In genomic region chr5:8894104-8894425, GRCm38 (mm10) we compare ENCODE assay signal across 7 mouse cellular contexts. TPM values are rescaled to one million over a fixed set of nuclear protein-coding genes. Genes with fewer than 3 reads are reported as not detected.
A peak's percentile ranks its signal among the peaks of the same experiment; 100 is the strongest.
DNase-seq lines count a peak whose midpoint lies in the region; ATAC-seq lines count a peak whose summit lies in the region.

No protein-coding gene starts in this region.

- DNase-seq in neural tube, embryonic 11.5 days (ENCODE audit: low spot score) = no peak
- DNase-seq in neural tube, embryonic 10.5 days (ENCODE audit: extremely low spot score, low spot score) = no peak
- no peak for DNase-seq in limb, embryonic 10.5 days (ENCODE audit: low spot score)
- no peak for DNase-seq in thymus, postnatal 0 days (ENCODE audit: low spot score)
- no peak for DNase-seq in adrenal gland, adult 2 months

- peak overlapping the region; percentile 70 for H3K9ac ChIP-seq in neural tube, embryonic 11.5 days (ENCODE audit: low read length)
- peak overlapping the region; percentile 60 for H3K9ac ChIP-seq in neural tube, embryonic 15.5 days (replicated peaks)

- no peak overlapping the region for H3K27ac ChIP-seq in neural tube, embryonic 11.5 days (ENCODE audit: low read depth, low read length)
- H3K27ac ChIP-seq in limb, embryonic 10.5 days = 0 out of 2 replicates have a peak overlapping the region, but pooled peaks have one; percentile 67
- H3K27ac ChIP-seq in neural tube, embryonic 15.5 days (replicated peaks) = no peak overlapping the region

- H3K4me1 ChIP-seq in neural tube, embryonic 11.5 days (ENCODE audit: control insufficient read depth, insufficient read depth, low read length) = no peaks in the 10 kb centered on the region
- peaks cover 12% of the 10 kb centered on the region for H3K4me1 ChIP-seq in limb, embryonic 10.5 days
- peaks cover 11% of the 10 kb centered on the region for H3K4me1 ChIP-seq in neural tube, embryonic 15.5 days

- no peaks in the 10 kb centered on the region for H3K36me3 ChIP-seq in neural tube, embryonic 11.5 days (ENCODE audit: control insufficient read depth, insufficient read depth, low read length)
- H3K36me3 ChIP-seq in limb, embryonic 10.5 days = no peaks in the 10 kb centered on the region
- no peaks in the 10 kb centered on the region for H3K36me3 ChIP-seq in neural tube, embryonic 15.5 days

- ATAC-seq in neural tube, embryonic 11.5 days (ENCODE audit: insufficient read depth, low FRiP score, low TSS enrichment) = no peak; the same call in 1 of the 2 replicates
- ATAC-seq in erythroblast, adult 5-6 weeks (replicated peaks; ENCODE audit: low FRiP score, poor library complexity, severe bottlenecking) = peak; percentile 41
- ATAC-seq in neural tube, embryonic 15.5 days (ENCODE audit: low FRiP score) = no peak

- H3K4me3 ChIP-seq in neural tube, embryonic 11.5 days (ENCODE audit: low read depth, low read length) = peak overlapping the region; percentile 60
- peak overlapping the region; percentile 73 for H3K4me3 ChIP-seq in limb, embryonic 10.5 days
- H3K4me3 ChIP-seq in neural tube, embryonic 15.5 days (replicated peaks) = peak overlapping the region; percentile 64

- 13% methylated on average over 15 of the region's 15 CpGs for WGBS in neural tube, embryonic 11.5 days
- 11% methylated on average over 15 of the region's 15 CpGs for WGBS in limb, embryonic 10.5 days
- WGBS in neural tube, embryonic 15.5 days = 11% methylated on average over 15 of the region's 15 CpGs

- 0 out of 2 replicates have a peak, but pooled peaks cover 3% of the 10 kb centered on the region for H3K27me3 ChIP-seq in neural tube, embryonic 11.5 days (ENCODE audit: control insufficient read depth, insufficient read depth, low read length)
- peaks cover 44% of the 10 kb centered on the region for H3K27me3 ChIP-seq in limb, embryonic 10.5 days (ENCODE audit: low read depth, poor library complexity, severe bottlenecking)
- H3K27me3 ChIP-seq in neural tube, embryonic 15.5 days (replicated peaks) = peaks cover 11% of the 10 kb centered on the region; the same call in 1 of the 2 replicates

- no peaks in the 10 kb centered on the region for H3K9me3 ChIP-seq in neural tube, embryonic 11.5 days (ENCODE audit: control insufficient read depth, low read length)
- no peaks in the 10 kb centered on the region for H3K9me3 ChIP-seq in limb, embryonic 10.5 days (replicated peaks)
- 0 out of 2 replicates have a peak, but pooled peaks cover 3% of the 10 kb centered on the region for H3K9me3 ChIP-seq in neural tube, embryonic 15.5 days (replicated peaks)

- peak overlapping the region; percentile 87 for H3K4me2 ChIP-seq in neural tube, embryonic 11.5 days (ENCODE audit: low read depth)
- peak overlapping the region; percentile 96 for H3K4me2 ChIP-seq in neural tube, embryonic 15.5 days

RNA-seq across cellular contexts. Expression of gene Abcb4, which starts 0.5 kb away (rescaled TPM):
- polyA plus RNA-seq in neural tube, embryonic 11.5 days (2014; fragmentation: Nextera tagmentation; extraction: Ambion mirVana) = 0.32 and 0.62 TPM in 2 replicates
- total RNA-seq in erythroblast, adult 5-6 weeks (2015; ENCODE audit: low replicate concordance) = 169 and 174 TPM in 2 replicates
- 418 and 429 TPM in 2 replicates for total RNA-seq in erythroblast, adult 5-6 weeks (2017; ENCODE audit: low replicate concordance)
- 0.19 TPM in 2 replicates for polyA plus RNA-seq in limb, embryonic 10.5 days (2016; fragmentation: Nextera tagmentation; extraction: Ambion mirVana)
- polyA plus RNA-seq in neural tube, embryonic 15.5 days (2015; fragmentation: Nextera tagmentation; extraction: Ambion mirVana) = 0.78 and 0.87 TPM in 2 replicates
- 0.64 and 1.2 TPM in 2 replicates for polyA plus RNA-seq in thymus, postnatal 0 days (2015; fragmentation: Nextera tagmentation; extraction: Ambion mirVana)
- total RNA-seq in adrenal gland, adult 2 months (2021) = 1 to 10 TPM; 3.1 to 4.0 TPM
- polyA plus RNA-seq in adrenal gland, adult 2 months (2012; rRNA removed) = 0.08 and 0.12 TPM in 2 replicates
